Mouse (Mus musculus) embryonic fibroblast, embryonic 13.5 days (primary cell): ENCODE results near the gene Ncaph2.

Source experiments
- CTCF ChIP-seq: IDR thresholded peaks from 2 replicates; pipeline ENCODE4 v1.5.1; 2011; ENCODE audit warnings: mild to moderate bottlenecking, control low read depth, low read length, moderate library complexity, borderline replicate concordance; ENCODE audit not compliant: insufficient read depth
- POLR2A ChIP-seq: IDR thresholded peaks from 2 replicates; pipeline ENCODE4 v1.6.1; 2011; ENCODE audit warnings: low read depth, mild to moderate bottlenecking, control low read depth, low read length, moderate library complexity

DNA sequence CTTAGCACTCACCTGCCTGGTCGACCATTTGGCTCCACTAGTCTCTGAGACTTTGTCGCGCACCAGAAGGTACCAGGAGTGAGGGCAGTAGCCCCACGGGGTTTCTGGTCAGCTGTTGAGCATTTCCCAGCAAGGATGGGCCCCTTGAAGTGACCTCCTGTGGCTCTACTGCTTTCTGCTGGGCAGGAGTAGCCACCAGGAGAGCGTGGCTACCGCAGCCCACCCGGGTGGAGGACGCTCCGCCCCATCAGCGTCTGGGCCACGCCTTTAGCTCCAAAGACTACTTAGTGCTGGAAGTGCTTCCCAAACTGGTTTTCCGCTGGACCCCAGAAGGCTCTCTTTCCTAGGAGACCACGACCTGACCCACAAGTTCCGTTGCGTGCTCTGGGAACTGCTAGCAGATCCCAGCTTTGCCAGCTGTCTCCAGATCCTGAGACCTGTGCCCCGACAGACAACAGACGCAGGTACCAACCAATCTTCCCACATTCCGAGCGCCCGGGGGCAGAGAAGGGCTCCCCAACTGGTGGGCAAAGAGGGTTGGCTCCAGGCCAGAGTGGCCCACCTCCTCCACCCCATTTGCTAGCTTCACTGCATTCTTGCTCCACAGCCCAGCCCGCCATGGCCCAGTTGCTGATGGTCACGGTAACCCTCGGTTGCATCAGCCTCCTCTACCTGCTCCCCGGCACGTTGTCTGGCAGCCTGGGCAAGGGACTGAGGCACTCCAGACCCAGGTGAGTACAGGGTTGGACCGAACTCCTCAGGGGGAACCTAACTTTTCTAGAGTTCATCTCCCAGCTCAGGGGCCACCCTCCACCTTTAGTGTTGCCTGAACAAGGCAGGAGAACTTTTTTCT is 32.6 kb upstream of the Ncaph2 start, which contains the start of gene Adm2:
- TF ChIP-seq CTCF = no peak
- peak; percentile 38 for TF ChIP-seq POLR2A
